Mouse (Mus musculus) MEL-GATA-1-ER (cell line): ENCODE data around the gene Rab4b.

Experiments
- DNase-seq: peaks from one replicate; pipeline ENCODE4 v3.0.0-alpha.2; 2012; ENCODE audit warnings: low read depth; ENCODE audit errors: extremely low read depth

Gene Rab4b

DNA sequence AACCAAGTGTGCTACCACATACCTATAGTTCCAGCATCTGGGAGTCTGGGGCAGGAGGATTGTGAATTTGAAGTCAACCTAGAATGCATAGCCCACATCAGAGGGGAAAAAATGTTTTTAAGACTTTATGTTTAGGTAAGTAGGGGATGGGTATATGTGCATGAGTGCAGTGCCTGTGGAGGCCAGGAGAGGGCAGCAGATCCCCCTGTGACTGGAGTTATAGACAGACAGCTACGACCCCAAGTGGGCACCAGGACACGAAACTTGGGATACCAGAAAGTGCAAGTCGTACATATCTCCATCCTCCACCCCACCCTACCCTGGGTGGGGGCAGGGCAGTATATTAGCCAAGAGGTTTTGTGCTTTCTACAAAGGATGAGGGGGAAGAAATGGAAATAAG lies 6.3 kb upstream of the Rab4b start:
- no peak for DNase-seq

DNA sequence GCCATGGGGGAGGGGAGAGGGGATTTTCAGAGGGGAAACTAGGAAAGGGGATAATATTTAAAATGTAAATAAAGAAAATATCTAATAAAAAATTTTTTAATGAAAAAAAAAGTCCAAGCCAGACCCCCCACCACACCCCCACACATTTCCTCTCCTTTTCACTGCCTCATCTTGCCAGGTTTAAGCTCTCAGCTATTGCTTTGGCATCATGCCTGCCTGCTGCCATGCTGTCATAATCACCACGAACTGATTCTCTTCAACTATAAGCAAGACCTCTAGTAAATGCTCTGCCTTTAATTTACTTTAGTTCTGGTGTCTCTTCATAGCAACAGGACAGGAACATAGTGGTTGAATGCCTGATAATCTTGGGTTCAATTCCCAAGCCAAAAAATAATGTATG lies 3.8 kb upstream of the Rab4b start:
- no peak for DNase-seq

DNA sequence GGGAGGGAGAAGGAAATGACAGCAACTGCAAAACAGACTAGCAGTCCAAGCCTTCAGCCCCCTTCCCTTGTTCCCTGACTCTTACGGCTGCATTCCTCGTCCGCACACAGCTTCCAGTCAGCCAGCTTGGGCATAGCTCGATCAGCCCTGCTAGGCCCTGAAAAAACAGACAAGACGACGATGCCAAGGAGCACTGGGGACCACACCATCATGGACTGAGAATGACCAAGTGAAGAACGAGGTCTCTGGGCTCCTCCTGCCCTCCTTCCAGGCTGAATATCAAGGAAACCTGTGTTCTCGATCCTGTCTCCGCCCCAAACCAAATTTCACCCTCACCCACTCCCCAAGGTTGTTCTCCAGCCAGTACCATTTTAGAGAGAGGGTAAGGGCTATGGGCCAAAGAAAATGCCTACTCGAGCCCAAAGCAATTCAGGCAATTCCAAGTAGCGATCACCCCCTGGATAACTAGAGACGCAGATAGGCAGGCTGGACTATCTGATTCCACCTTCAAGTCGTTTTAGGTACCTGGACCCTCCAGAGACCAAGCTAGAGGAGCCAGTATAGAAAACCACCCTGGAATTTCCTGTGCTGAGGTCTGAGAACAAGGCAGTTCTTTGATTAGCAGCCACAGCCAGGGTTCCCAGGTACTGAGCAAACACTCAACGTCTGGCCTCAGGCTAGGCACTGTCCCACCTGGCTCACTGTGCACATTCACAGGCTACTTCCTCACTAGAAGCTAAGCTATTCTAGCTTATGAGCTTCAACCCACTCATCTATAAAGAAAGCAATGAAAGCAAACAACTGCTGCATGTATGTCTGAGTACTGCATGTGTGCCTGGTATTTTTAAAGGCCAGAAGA lies 2.4 kb upstream of the Rab4b start, which contains the start of the genes Gm21983 and Mia:
Gene Gm21983, minus strand, starts transcription at position 250 of the 859 bp plus-strand sequence.
Gene Mia, minus strand, starts transcription at position 321 of the 859 bp plus-strand sequence.
- no peak for DNase-seq

DNA sequence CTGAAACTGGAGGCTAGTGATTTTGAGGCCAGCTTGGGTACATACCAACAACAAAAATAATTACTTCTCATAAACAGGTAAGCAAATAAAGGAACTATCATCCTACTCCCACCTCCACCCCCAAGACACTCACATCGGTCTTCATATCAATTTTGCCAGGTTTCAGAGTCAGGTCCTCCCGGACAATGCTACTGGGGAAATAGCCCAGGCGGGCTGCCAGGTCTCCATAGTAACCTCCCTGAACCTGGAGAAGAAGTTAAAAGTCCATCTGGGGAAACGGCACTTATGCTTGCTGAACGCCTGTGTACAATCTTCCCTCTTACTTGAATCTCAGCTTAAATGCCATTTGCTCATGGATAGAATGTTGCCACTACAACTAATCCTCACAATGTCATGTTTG lies 1.3 kb upstream of the Rab4b start:
- DNase-seq: no peak

DNA sequence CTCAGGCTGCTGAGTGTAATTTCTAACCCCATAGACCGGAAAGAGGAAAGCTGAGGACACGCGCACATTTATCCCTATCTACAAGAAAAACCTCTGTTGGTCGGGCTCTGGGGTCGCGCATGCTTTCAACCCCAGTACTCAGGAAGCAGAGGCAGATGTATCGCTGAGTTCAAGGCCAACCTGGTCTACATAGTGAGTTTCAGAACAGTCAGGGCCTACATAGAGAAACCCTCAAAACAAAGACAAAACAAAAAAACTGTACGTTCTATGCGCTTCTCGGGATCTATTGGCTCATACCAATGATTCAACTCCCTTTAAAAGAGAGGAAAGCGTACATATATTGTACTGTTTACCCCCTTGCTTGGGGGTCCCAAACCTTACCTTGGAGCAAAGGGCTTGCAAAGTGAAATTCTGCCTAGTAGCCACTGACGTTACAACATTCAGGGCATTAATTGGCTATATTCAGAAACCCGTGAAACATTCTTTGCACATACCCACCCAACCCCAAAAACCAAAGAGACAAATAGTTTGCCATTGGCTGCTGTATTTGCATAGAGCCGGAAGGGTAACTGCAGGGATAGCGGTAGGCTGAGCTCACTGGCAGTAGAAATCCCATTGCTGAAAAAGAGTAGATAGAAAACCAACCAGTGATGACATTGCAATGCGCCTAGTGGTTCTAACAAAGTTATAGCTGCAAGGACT lies 672 bp upstream of the Rab4b start:
- peak; percentile 39 for DNase-seq

DNA sequence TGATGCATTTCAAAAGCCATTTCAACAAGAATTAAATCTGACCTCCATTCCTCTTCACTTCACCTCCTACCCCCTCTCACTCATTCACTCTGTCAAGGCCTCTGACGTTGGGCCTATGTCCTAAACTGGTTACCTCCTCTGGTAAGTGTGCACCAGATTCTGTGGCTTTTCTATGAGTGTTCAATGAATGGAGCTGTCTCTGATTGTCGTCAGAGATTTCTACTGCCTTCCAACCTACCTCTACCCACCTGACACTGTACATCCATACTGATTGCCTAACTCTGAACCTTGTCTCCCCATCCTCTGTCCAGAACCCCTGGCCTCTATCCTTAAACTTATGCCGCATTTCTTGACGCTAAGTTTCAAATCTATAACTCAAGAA lies 763 bp downstream of the Rab4b start:
- no peak for DNase-seq

DNA sequence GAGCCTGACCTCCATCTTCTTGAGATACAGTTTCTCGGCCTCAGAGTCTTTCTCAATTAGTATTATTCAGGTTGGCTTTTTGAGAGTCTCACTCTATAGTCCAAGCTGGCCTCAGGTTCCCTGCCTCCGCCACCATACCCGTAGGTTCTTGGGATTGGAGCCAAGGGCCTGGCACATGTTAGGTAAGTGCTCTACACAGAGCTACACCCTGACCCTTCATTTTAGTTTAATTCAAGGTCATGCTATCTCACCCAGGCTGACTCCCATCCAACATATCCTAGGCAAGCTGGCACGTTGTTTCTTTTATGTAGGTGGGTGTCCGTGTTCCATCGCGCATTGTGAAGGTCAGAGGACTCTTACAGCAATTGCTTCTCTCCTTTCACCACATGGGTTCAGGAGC lies 3.8 kb downstream of the Rab4b start:
- no peak for DNase-seq

DNA sequence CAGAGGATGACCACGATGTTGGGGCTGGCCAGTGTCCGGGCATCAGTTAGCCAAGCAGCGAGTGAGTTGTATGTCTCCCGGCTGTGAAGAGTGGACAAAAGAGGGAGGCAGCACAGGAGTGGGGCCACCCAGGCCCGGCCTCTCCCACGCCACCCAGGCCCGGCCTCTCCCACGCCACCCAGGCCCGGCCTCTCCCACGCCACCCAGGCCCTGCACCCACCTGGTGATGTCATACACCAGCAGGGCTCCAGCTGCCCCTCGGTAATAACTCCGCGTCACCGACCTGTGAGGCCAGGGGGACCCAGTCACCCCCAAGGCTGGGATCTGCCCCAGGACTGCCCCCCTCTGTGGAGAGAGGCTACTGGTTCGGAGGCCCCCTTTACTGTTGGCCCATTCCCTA lies 4.2 kb downstream of the Rab4b start:
- DNase-seq: no peak

DNA sequence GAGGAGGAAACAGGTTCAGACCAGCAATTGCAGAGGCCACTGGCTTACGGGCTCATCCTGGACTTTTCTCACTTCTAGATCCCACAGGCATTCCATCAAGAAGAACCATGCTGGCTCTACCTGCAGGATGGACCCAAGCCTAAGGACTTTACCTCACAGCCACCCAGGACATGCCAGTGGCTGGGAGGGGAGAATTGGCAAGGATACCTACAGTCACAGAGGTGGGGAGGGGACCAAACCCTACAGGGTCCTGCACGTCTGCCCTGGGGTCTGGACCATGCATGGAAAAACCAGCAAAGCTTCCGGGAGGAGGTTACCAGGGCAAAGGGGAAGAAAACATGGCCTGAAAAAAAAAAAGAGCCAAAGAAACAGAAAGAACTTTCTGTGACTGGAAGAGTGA lies 7.7 kb downstream of the Rab4b start:
- DNase-seq: no peak

DNA sequence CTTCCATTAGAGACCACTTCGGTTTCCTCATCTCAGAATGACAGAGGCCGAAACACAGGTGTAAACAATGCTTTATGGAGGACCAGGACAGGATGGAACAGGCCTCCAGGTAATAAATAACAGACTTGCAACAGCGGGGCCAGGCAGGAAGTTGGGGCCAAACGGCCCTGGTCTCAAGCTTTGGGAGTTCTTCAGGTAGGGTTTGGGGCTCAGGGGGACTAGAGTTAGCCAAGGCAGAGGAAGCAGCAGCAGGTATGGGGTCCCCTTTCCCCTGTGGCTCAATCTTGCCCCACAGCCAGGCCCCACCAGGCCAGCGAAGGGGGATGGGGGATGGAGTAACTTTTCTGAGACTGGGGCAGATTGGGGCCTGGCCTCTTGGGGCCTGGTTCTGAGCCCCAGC lies 10.3 kb downstream of the Rab4b start:
- DNase-seq: no peak

DNA sequence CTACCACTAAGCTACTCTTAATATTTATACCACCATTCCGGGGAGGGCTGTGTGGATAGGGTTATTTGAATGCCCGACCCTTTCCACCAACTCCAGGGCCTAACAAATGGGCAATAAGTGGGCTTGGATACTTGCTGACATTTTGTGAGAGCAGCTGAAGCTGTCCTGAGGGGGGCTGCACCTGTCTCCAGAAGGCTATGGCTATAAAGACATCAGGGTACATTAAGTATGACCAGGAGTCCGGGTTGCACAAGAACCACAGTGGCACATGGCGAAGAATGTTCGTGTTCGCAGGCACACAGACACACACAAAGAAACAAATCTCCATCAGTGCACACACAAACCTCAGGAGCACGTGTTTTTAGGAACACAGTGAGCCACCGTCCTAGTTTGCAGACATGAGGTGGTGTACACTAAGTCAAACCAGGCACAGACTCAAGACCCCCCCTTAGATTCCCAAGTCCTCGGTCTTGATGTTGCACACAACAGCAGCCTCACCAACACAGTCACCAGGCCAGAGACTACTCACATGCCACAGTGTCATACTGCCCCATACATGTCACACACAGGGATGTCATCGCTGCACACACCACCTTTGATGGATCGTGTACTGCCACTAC lies 11.1 kb downstream of the Rab4b start:
- no peak for DNase-seq

DNA sequence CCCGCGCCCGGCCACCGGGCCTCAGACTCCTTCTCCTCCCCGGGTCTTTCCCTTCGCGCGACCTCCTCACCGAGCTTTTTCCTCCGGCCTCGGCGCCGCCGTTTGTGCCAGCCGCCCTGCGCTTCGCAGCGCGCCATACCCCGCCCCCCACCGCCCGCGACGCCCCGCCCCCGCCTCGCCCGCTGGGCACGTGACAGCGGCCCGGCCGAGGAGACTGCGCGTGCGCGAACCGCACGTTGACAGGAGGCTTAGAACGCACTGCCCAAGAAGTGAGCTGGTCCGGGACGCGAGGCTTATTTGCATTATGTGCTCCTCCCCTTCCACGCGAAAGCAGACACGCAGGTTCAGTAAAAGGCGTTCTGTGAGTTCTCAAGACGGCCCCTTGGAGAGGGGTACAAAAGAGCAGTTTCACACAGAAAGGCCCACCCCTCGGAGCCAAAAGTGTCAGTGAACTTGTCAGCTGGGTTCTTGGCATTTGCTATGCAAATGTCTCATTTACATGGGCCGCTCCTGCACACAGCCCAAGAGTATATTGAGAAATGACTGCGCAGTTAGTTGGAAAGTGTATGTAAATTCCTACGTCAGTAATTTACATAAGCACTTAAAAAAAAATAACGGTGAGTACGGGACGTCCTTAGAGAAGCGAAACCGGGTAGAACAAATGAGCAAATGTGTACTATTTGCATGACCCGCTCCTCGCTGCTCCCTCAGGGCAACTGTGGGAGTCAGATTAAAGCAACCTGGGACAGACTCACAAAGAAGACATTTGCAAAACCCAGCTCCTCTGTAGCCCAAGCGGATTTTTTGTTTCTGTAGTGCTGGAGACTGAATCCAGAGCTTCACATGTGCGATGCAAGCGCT lies 11.9 kb downstream of the Rab4b start, which contains the start of gene Egln2:
Gene Egln2, minus strand, starts transcription at position 189 of the 861 bp plus-strand sequence.
- DNase-seq: peak; percentile 95

DNA sequence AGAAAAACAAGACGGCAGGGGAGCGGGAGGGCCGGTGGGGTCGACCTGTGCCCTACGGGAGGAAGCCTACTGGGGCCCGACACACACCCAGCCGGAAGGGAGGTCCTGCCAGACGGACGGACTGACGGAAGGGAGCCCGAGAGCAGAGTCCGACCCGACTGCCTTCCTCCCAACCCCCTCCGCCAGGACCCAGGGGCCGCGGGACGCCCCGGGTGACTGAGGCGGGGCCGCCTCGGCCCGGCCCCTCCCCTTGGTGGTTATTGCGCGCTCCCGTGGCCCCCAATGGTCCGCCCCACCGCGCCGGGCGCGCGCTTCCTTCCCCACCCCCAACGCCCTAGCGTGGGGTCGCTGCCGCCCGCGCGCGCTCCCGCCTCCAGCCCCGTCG lies 12.5 kb downstream of the Rab4b start:
- DNase-seq: peak; percentile 39

DNA sequence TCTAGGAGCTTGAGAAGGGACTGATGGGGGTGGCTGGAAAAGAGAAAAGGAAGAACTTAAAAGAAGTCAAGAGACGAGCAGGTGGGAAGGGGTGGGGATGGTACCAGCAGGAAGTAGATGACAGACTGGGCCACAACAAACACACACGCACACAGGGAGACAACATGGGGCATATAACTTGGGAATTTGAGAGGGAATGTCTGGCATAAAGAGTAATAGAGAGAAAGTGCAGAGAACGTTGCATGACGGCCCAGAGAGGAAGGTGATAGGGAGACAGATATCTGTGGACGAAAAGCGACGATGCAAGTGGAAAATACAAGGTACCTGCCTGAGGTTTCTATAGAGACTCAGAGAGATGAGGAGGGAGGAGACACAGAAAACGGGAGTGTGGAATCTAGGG lies 13.0 kb downstream of the Rab4b start:
- DNase-seq: no peak

DNA sequence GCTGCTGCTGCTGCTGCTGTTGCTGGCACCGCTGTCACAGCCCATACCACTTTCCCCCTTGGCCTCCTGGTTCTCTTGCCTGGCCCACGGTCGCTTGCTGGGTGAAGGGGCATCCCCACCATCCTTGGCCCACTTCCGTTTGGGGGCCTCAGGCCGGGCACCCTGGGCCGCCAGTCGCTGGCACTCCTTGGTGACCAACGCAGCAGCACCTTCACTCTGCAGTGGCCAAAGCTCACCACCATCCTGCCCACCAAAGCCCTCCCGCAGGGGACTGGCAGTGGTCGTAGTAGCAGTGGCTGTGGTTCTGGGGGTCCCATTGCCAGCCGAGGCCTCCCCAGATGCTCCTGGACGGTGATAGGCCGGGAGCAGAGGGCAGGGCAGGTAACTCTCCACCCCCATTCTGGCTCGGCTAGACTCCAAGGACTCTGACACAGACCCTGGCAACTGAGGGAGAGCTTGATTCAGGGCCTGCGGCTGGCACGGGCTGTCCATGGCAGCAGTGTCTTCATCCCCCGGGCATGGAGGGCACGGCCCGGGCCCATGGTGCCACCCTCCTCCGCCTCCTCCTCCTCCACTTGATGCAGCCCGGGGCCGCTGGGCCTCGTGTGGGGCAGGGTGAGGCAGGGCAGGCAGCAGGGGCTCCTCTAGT lies 13.6 kb downstream of the Rab4b start:
- no peak for DNase-seq

DNA sequence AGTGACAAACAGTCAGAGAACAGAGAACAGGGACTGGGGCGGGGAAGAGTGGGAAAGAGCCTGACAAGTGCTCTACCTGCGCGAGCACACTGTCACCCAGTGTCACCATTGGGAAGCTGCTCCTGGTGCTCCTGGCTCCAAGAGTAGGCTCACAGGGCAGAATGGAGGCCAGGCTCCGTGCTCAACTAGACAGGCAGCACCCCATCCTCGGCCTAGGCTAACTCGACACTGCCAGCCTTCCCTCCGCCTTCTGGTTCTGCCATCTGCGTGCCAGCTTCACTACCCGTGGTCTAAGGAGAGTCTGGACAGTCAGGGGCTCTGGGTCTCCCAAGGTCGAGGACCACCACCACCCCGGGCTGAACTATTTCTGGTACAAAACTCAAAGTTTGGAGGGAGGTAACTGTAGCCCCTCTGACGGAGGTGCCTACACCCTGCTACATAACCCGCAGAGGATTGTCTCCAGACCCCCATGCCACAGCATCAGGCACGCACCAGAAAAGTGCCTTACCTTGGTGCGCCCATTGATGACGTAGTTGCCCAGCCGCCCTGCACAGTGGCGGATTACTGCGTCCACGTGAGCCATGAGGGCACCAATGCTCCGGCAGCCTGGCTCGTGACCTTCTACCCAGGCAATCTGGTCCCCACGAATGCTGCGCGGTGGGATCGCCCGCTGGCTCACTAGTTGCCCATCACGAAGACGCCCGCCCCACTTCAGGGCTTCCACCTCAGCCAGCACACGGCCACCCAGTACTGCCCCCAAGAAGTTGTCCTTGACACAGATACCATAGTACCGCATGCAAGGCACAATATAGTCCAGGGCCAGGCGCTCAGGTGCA lies 14.4 kb downstream of the Rab4b start:
- DNase-seq: no peak

DNA sequence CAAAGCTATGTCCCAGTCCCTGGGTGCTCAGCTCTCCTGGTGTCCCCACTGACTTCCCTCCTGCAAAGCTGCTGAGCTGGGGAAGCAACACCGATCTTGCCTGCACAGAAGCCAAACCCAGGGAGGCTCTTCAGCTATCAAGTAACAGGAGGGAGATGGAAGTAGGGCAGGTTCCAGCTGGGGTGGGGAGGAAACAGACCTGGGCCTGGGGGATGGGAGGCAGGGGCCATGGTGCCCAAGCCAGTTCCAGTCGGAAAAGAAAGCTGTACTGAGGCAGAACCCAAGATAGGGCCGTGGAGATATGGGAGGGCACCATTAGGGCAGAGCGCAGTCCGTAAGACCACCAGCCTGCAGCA lies 15.3 kb downstream of the Rab4b start:
- DNase-seq: no peak

DNA sequence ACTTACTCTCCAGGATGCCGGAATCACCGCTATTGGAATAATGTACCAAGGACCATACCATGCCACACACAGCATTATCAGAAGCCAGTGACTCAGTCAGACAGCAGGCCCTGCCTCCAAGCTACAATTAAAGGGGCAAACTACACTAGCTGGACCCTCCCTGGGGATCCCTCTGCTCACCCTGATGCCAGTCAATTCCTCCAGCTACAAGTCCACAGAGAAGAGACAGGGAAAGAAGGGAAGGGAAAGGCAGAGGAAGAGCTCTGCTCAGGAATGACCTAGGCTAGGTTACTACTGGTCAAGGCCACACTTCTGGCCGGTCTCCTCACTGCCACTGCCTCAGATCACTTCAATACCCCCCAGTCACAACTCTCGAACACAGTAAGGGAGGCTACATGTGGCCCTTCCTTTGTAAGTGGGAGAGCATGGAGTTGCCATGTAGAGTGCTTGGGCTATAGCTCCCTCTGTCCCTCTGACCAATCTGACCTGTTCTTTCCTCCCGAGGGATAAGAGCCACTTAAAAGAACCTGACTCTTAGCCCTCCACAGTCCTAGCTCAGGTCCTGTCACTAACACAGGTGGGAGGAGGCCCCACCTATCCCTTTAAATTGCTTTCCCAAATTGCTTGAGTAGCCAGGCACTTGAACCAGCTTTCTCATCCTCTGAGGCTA lies 15.8 kb downstream of the Rab4b start:
- no peak for DNase-seq

DNA sequence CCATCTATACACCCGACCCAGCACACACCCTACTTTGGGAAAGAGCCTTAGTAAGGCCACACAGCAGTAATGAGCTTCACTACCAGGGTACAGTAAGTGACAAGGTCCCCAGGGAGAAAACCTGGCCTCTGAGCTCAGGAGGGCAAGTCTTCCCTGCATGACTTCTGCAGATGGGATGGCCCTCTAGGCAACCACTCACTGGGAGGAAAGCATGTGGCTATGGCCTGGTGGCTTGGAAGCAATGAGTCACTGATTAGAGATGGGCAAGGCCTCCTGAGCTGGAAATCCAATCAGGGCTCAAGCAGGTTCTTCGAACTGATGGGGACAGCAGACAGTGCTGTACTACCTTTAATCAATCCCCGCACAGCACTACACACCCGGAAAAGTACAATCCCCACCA lies 17.0 kb downstream of the Rab4b start:
- no peak for DNase-seq
